Mouse (Mus musculus): ENCODE results near the gene Nsd1. TPM values are rescaled to one million over a fixed set of nuclear protein-coding genes. Genes with fewer than 3 reads are reported as not detected.
A peak's percentile ranks its signal among the peaks of the same experiment; 100 is the strongest.

The Nsd1 gene
- polyA plus RNA-seq, 1 experiment, result 9.5 TPM

GRCm38 (mm10) chr13:55312028-55312630 is 102.5 kb downstream of the Nsd1 start:
- Histone ChIP-seq H3K4me3 (ENCODE audit: control insufficient read depth, low read depth, low read length) (no peak overlapping the region), H3K27me3 (ENCODE audit: control insufficient read depth, insufficient read depth, low read length) (no peaks in the 10 kb centered on the region), H3K27ac (ENCODE audit: control insufficient read depth, insufficient read depth, low read depth, low read length) (no peak overlapping the region), H3K4me1 (ENCODE audit: control insufficient read depth, insufficient read depth, low read length) (no peaks in the 10 kb centered on the region), H3K36me3 (ENCODE audit: control insufficient read depth, insufficient read depth, low read length) (peaks cover 8% of the 10 kb centered on the region)
- no peak for TF ChIP-seq POLR2A (IDR thresholded peaks at IDR 0.05; ENCODE audit: control insufficient read depth, low read depth, low read length)
- no peak for TF ChIP-seq CTCF (IDR thresholded peaks at IDR 0.05; ENCODE audit: control insufficient read depth, insufficient read depth, insufficient replicate concordance, low read depth, low read length)

- Histone ChIP-seq H3K27ac (ENCODE audit: control insufficient read depth, insufficient read depth, low read depth, low read length) (no peak overlapping the region), H3K36me3 (ENCODE audit: control insufficient read depth, insufficient read depth, low read length) (peaks cover 8% of the 10 kb centered on the region), H3K4me3 (ENCODE audit: control insufficient read depth, low read depth, low read length) (no peak overlapping the region), H3K4me1 (ENCODE audit: control insufficient read depth, insufficient read depth, low read length) (no peaks in the 10 kb centered on the region), H3K27me3 (ENCODE audit: control insufficient read depth, insufficient read depth, low read length) (no peaks in the 10 kb centered on the region)
- TF ChIP-seq POLR2A (IDR thresholded peaks at IDR 0.05; ENCODE audit: control insufficient read depth, low read depth, low read length) (no peak), CTCF (IDR thresholded peaks at IDR 0.05; ENCODE audit: control insufficient read depth, insufficient read depth, insufficient replicate concordance, low read depth, low read length) (no peak)
These were observed 103.5 kb downstream of the Nsd1 start for GRCm38 (mm10) chr13:55313051-55313450.

GRCm38 (mm10) chr13:55314891-55315412 is 105.4 kb downstream of the Nsd1 start:
- Histone ChIP-seq H3K36me3 (ENCODE audit: control insufficient read depth, insufficient read depth, low read length) (peaks cover 6% of the 10 kb centered on the region), H3K27me3 (ENCODE audit: control insufficient read depth, insufficient read depth, low read length) (no peaks in the 10 kb centered on the region)

GRCm38 (mm10) chr13:55318351-55318750 is 108.8 kb downstream of the Nsd1 start:
- Histone ChIP-seq H3K27me3 (ENCODE audit: control insufficient read depth, insufficient read depth, low read length) (no peaks in the 10 kb centered on the region), H3K4me1 (ENCODE audit: control insufficient read depth, insufficient read depth, low read length) (peaks cover 11% of the 10 kb centered on the region), H3K4me3 (ENCODE audit: control insufficient read depth, low read depth, low read length) (no peak overlapping the region), H3K36me3 (ENCODE audit: control insufficient read depth, insufficient read depth, low read length) (peaks cover under 1% of the 10 kb centered on the region), H3K27ac (ENCODE audit: control insufficient read depth, insufficient read depth, low read depth, low read length) (no peak overlapping the region)
- TF ChIP-seq CTCF (IDR thresholded peaks at IDR 0.05; ENCODE audit: control insufficient read depth, insufficient read depth, insufficient replicate concordance, low read depth, low read length) (no peak), POLR2A (IDR thresholded peaks at IDR 0.05; ENCODE audit: control insufficient read depth, low read depth, low read length) (no peak)

More at GRCm38 (mm10) chr13:55314891-55315412, 105.4 kb downstream of the Nsd1 start:
- Histone ChIP-seq H3K27ac (ENCODE audit: control insufficient read depth, insufficient read depth, low read depth, low read length) (no peak overlapping the region; the same call in 1 of the 2 replicates), H3K4me1 (ENCODE audit: control insufficient read depth, insufficient read depth, low read length) (no peaks in the 10 kb centered on the region), H3K4me3 (ENCODE audit: control insufficient read depth, low read depth, low read length) (no peak overlapping the region)
- no peak for TF ChIP-seq CTCF (IDR thresholded peaks at IDR 0.05; ENCODE audit: control insufficient read depth, insufficient read depth, insufficient replicate concordance, low read depth, low read length)
- TF ChIP-seq POLR2A (IDR thresholded peaks at IDR 0.05; ENCODE audit: control insufficient read depth, low read depth, low read length), result no peak

GRCm38 (mm10) chr13:55319931-55320533 is 110.5 kb downstream of the Nsd1 start, which contains the start of gene Prelid1:
Gene Prelid1 (plus strand): TSS chr13:55320500.
- no peaks in the 10 kb centered on the region; the same call in 1 of the 2 replicates for H3K36me3 ChIP-seq (ENCODE audit: control insufficient read depth, insufficient read depth, low read length)
- peak within 1 kb of the TSS; percentile 92 for H3K4me3 ChIP-seq (ENCODE audit: control insufficient read depth, low read depth, low read length)
- H3K27me3 ChIP-seq (ENCODE audit: control insufficient read depth, insufficient read depth, low read length), result no peaks in the 10 kb centered on the region
- H3K4me1 ChIP-seq (ENCODE audit: control insufficient read depth, insufficient read depth, low read length), result peaks cover 11% of the 10 kb centered on the region
- no peak for TF ChIP-seq POLR2A (IDR thresholded peaks at IDR 0.05; ENCODE audit: control insufficient read depth, low read depth, low read length)
- no peak for TF ChIP-seq CTCF (IDR thresholded peaks at IDR 0.05; ENCODE audit: control insufficient read depth, insufficient read depth, insufficient replicate concordance, low read depth, low read length)
- peak within 1 kb of the TSS; percentile 83 for H3K27ac ChIP-seq (ENCODE audit: control insufficient read depth, insufficient read depth, low read depth, low read length)

GRCm38 (mm10) chr13:55321434-55322129 is 112.0 kb downstream of the Nsd1 start, which contains the start of gene Rab24:
Gene Rab24 (minus strand): TSS chr13:55321946.
- peak; percentile 69 for TF ChIP-seq POLR2A (IDR thresholded peaks at IDR 0.05; ENCODE audit: control insufficient read depth, low read depth, low read length)
- no peak for TF ChIP-seq CTCF (IDR thresholded peaks at IDR 0.05; ENCODE audit: control insufficient read depth, insufficient read depth, insufficient replicate concordance, low read depth, low read length)
- Histone ChIP-seq H3K4me3 (ENCODE audit: control insufficient read depth, low read depth, low read length) (peak within 1 kb of the TSS; percentile 92), H3K4me1 (ENCODE audit: control insufficient read depth, insufficient read depth, low read length) (peaks cover 11% of the 10 kb centered on the region), H3K27ac (ENCODE audit: control insufficient read depth, insufficient read depth, low read depth, low read length) (peak within 1 kb of the TSS; percentile 83), H3K36me3 (ENCODE audit: control insufficient read depth, insufficient read depth, low read length) (no peaks in the 10 kb centered on the region), H3K27me3 (ENCODE audit: control insufficient read depth, insufficient read depth, low read length) (no peaks in the 10 kb centered on the region)
